In genomic region chr10:79716254-79716987, GRCm38 (mm10) we compare ENCODE assay signal across 8 mouse cellular contexts. TPM values are rescaled to one million over a fixed set of nuclear protein-coding genes. Genes with fewer than 3 reads are reported as not detected.
A peak's percentile ranks its signal among the peaks of the same experiment; 100 is the strongest.
DNase-seq lines count a peak whose midpoint lies in the region; ATAC-seq and TF ChIP-seq lines count a peak whose summit lies in the region.

Hcn2 (plus strand) TSS chr10:79716634.

- H3K4me3 ChIP-seq in heart, postnatal 0 days (ENCODE audit: low read depth, low read length), result peak within 1 kb of the TSS; percentile 69
- H3K4me3 ChIP-seq in limb, embryonic 12.5 days (replicated peaks), result peak within 1 kb of the TSS; percentile 60
- H3K4me3 ChIP-seq in stomach, embryonic 16.5 days (replicated peaks; ENCODE audit: low read length), result peak within 1 kb of the TSS; percentile 63

- peak; percentile 15; the same call in 1 of the 2 replicates for ATAC-seq in heart, postnatal 0 days (ENCODE audit: insufficient read depth, low read depth)
- no peak for ATAC-seq in limb, embryonic 12.5 days (ENCODE audit: insufficient number of reproducible peaks, insufficient read depth, low FRiP score, low TSS enrichment, low read depth)
- ATAC-seq in stomach, embryonic 16.5 days (ENCODE audit: insufficient read depth, low FRiP score), result 0 out of 2 replicates have a peak, but pooled peaks have one; percentile 23

- H3K9me3 ChIP-seq in heart, postnatal 0 days (replicated peaks; ENCODE audit: control insufficient read depth, low read length), result no peaks in the 10 kb centered on the region
- H3K9me3 ChIP-seq in limb, embryonic 12.5 days, result no peaks in the 10 kb centered on the region
- no peaks in the 10 kb centered on the region for H3K9me3 ChIP-seq in stomach, embryonic 16.5 days (replicated peaks; ENCODE audit: control insufficient read depth, low read length)

- peaks cover 52% of the 10 kb centered on the region for H3K27me3 ChIP-seq in heart, postnatal 0 days (ENCODE audit: control insufficient read depth, insufficient read depth, low read length)
- peaks cover 86% of the 10 kb centered on the region for H3K27me3 ChIP-seq in limb, embryonic 12.5 days
- peaks cover 41% of the 10 kb centered on the region for H3K27me3 ChIP-seq in stomach, embryonic 16.5 days (ENCODE audit: control insufficient read depth, insufficient read depth, low read length)

- no peak for TF ChIP-seq CTCF in heart, postnatal 0 days (IDR thresholded peaks at IDR 0.05; ENCODE audit: low read depth)

- WGBS in heart, postnatal 0 days, result 1% methylated on average over 36 of the region's 91 CpGs
- 3% methylated on average over 59 of the region's 91 CpGs for WGBS in limb, embryonic 12.5 days
- WGBS in stomach, embryonic 16.5 days, result 3% methylated on average over 61 of the region's 91 CpGs

- no peak within 1 kb of the TSS for H3K9ac ChIP-seq in heart, postnatal 0 days (replicated peaks; ENCODE audit: low read depth, low read length)
- peak within 1 kb of the TSS; percentile 50 for H3K9ac ChIP-seq in limb, embryonic 12.5 days (replicated peaks)
- peak within 1 kb of the TSS; percentile 66 for H3K9ac ChIP-seq in stomach, embryonic 16.5 days (ENCODE audit: low read length)

- DNase-seq in ovary, postnatal 36 days (ENCODE audit: low spot score), result peak; percentile 37
- no peak for DNase-seq in ovary, postnatal 14 days (ENCODE audit: low spot score)
- DNase-seq in cerebellum, postnatal 36 days, result peak; percentile 52 to 65
- DNase-seq in heart, postnatal 0 days (ENCODE audit: low spot score), result no peak
- DNase-seq in urinary bladder, postnatal 10 days (ENCODE audit: low spot score), result no peak
- DNase-seq in gastrocnemius, postnatal 4 days (ENCODE audit: low spot score in 2 of 2), result no peak

- no peak within 1 kb of the TSS for H3K27ac ChIP-seq in heart, postnatal 0 days (ENCODE audit: low read depth)
- H3K27ac ChIP-seq in limb, embryonic 12.5 days, result no peak within 1 kb of the TSS
- H3K27ac ChIP-seq in stomach, embryonic 16.5 days (ENCODE audit: low read length), result no peak within 1 kb of the TSS

- H3K4me1 ChIP-seq in heart, postnatal 0 days (ENCODE audit: control insufficient read depth, insufficient read depth), result peaks cover 13% of the 10 kb centered on the region; the same call in 1 of the 2 replicates
- peaks cover 18% of the 10 kb centered on the region for H3K4me1 ChIP-seq in limb, embryonic 12.5 days (replicated peaks)
- H3K4me1 ChIP-seq in stomach, embryonic 16.5 days (ENCODE audit: control insufficient read depth, insufficient read depth, low read length), result peaks cover 14% of the 10 kb centered on the region

- peak within 1 kb of the TSS; percentile 95 for H3K4me2 ChIP-seq in heart, postnatal 0 days (ENCODE audit: low read depth, low read length)
- peak within 1 kb of the TSS; percentile 96 for H3K4me2 ChIP-seq in limb, embryonic 12.5 days
- H3K4me2 ChIP-seq in stomach, embryonic 16.5 days (ENCODE audit: low read depth, low read length), result peak within 1 kb of the TSS; percentile 95

- peaks cover 7% of the 10 kb centered on the region for H3K36me3 ChIP-seq in heart, postnatal 0 days (replicated peaks; ENCODE audit: control insufficient read depth, insufficient read depth, low read length)
- H3K36me3 ChIP-seq in limb, embryonic 12.5 days, result peaks cover 13% of the 10 kb centered on the region
- H3K36me3 ChIP-seq in stomach, embryonic 16.5 days (ENCODE audit: control insufficient read depth, insufficient read depth, low read length), result peaks cover 7% of the 10 kb centered on the region

- no peak for TF ChIP-seq EP300 in heart, postnatal 0 days (IDR thresholded peaks at IDR 0.05; ENCODE audit: low read depth)

RNA-seq across cellular contexts. Expression of gene Hcn2, which starts in this region (rescaled TPM):
- total RNA-seq in heart, postnatal 0 days (2014; rRNA removed; ENCODE audit: low replicate concordance), result 3.5 and 5.5 TPM in 2 replicates
- polyA plus RNA-seq in heart, postnatal 0 days (2015; fragmentation: Nextera tagmentation; extraction: Ambion mirVana), result 0.40 and 0.45 TPM in 2 replicates
- polyA plus RNA-seq in limb, embryonic 12.5 days (2016; fragmentation: Nextera tagmentation; extraction: Ambion mirVana), result 0.15 TPM in 1 of 2 replicates, not detected in the other
- not detected in 2 replicates for polyA plus RNA-seq in stomach, embryonic 16.5 days (2015; fragmentation: Nextera tagmentation; extraction: Ambion mirVana)
- total RNA-seq in gastrocnemius, postnatal 4 days (2021), result under 1 TPM; 0.96 TPM

Comparison
In these comparisons a context has a peak if more than half of its experiments do, and no peak if none do; other contexts are left out.
1. DNase-seq: peak in ovary, postnatal 36 days (single experiment) and cerebellum, postnatal 36 days (2 of 2); none in ovary, postnatal 14 days (single experiment), heart, postnatal 0 days (single experiment), urinary bladder, postnatal 10 days (single experiment) and gastrocnemius, postnatal 4 days (0 of 2).
2. Peak in ATAC-seq, H3K4me3 ChIP-seq, H3K9ac ChIP-seq and H3K4me2 ChIP-seq in stomach, embryonic 16.5 days; RNA of the gene not detected or under 1 TPM.
3. Peak in every context shown above with its lines, with median percentiles within 50 percentile points of each other: H3K4me2 ChIP-seq and H3K4me3 ChIP-seq.